Mouse (Mus musculus): ENCODE data around the gene Mb.
A peak's percentile ranks its signal among the peaks of the same experiment; 100 is the strongest.

Gene Mb

DNA sequence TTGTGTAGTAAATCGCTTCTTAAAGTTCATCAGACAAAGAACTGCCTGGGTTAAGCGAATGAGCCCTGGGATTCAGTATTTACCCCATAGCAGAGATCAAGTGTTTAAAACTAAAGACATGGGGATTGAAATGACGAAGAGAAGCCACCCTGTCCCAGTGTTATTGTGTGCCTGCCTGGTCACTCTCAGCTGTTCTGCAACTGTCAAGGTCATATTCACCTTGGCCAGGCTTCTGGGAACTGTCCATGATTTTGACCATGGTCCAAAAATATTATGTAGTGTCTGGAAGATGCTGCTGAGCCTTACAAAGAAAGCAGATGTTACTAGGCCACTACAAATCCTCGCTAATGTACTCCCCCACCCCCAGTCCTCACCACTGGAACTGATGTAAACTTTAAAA is 70.7 kb downstream of the Mb start:
- no peak for DNase-seq (ENCODE audit: low read depth)

- no peak for DNase-seq (ENCODE audit: low read depth)
Observed at GRCm38 (mm10) chr15:76976619-76977018, 73.9 kb downstream of the Mb start.

DNA sequence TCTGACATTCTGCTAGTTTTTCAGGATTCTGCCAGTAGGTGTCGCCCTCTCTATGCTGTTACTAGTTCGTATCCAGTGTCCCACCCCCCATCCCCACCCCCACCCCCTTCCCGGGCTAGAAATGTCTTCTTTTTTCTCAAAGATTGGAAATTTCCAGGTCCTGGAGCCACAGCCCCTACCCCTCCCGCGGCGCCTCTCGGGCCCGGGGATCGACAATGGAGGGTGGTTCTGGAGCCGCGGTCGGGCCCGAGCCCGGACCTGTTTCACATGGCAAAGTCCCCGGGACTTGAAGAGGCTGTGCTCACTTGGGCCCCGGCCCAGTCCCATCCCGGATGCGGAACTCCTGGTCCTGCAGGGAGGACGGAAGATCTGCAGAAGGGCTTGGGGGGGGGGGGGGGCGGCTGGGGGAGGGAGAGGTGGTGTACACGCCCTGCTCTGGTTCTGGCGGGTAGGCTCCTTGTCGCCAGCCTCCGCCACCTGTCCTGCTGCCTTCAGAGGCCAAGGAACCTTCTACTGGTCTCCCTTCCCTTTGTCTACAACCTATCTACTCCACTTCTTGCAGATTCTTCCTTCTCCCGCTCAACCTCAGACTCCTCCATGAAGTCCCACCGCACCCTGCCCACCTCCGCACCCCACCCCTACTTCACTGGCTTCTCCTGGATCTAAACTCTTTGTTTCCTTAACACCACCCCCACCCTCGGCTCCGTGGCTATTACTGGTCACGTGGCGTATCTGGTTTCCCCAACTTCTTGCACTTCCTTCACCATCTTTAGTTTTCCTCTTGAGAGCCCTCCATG is 76.4 kb downstream of the Mb start:
- DNase-seq (ENCODE audit: low read depth) = peak; percentile 78

DNA sequence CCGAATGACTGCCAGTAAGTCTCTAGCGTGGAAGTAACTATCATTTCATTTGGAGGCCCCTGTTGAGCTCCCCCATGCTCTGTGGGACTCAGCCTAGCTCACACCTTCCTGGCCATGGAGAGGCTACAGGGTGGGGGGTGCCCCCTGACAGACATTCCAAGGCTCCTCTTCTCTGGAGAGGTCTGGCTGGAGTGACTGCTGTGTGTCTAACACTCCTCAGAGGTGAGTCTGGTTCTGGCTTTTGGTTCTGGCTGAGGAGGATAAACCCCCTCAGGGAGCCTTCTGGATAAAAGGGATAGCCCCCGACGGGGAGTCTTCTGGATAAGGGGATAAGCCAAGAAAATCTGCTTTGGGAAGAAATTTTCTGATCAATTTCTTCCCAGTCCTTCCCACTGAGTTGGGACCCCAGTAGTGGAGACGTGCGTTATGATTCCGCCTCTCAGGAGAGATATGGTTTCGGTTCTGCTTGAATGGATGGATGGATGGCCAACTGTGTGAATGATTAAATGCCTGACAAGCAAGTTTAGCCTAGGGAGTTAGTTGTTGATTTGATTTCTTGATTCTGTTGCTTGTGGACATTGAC is 77.1 kb downstream of the Mb start:
- no peak for DNase-seq (ENCODE audit: low read depth)

DNA sequence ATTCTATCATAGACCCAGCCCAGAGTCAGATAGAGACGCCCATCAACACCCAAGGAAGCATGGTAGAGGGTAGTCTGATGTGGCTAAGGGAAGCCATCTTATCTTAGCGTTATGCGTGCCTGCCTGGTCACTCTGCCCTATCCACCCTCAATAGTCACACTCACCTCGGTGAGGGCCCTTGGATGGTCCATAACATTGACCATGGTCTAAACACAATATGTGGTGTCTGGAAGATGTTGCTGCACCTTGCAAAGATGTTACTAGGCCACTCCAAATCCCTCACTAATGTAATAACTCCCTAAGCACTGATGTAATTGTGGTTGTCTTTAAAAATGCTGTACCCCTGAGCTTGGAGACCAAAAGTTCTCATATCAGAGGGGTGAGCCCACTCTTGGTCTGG is 77.8 kb downstream of the Mb start:
- DNase-seq (ENCODE audit: low read depth) = no peak

Measured in naive thymus-derived CD4-positive, alpha-beta T cell, adult 2 months (primary cell).